Mouse (Mus musculus) cortical plate, adult 2 months (tissue): ENCODE results near the gene Uap1.

ENCODE experiments used
- CTCF ChIP-seq: fragments of 200-500 bp; IDR thresholded peaks from 2 replicates; pipeline ENCODE4 v1.5.1; 2011; ENCODE audit warnings: mild to moderate bottlenecking, control low read depth, low read length; ENCODE audit not compliant: insufficient read depth; ENCODE audit errors: extremely low read depth
- POLR2A ChIP-seq: fragments of 200-500 bp; IDR thresholded peaks from 2 replicates; pipeline ENCODE4 v1.6.1; 2011; ENCODE audit warnings: mild to moderate bottlenecking, low read length, control low read depth; ENCODE audit not compliant: insufficient read depth; ENCODE audit errors: extremely low read depth

- TF ChIP-seq POLR2A (peak; percentile 66), CTCF (no peak)
Measured at GRCm38 (mm10) chr1:170174814-170175332, at the start of gene Uap1.
